Mouse (Mus musculus): ENCODE data around the gene Gm21834. TPM values are rescaled to one million over a fixed set of nuclear protein-coding genes. Genes with fewer than 3 reads are reported as not detected.

Gm21834 gene
- not detected in 2 replicates for polyA plus RNA-seq (2015; fragmentation: Nextera tagmentation; extraction: Ambion mirVana)

GRCm38 (mm10) chr17:57742119-57742518 is at the start of gene Gm21834:
Gene Gm21834 (minus strand): TSS chr17:57742219.
- no peak within 1 kb of the TSS for H3K4me2 ChIP-seq (ENCODE audit: low read length)
- H3K4me3 ChIP-seq (ENCODE audit: low read length) = no peak within 1 kb of the TSS
- no peaks in the 10 kb centered on the region for H3K4me1 ChIP-seq (ENCODE audit: control insufficient read depth, insufficient read depth, low read depth, low read length)
- no peak within 1 kb of the TSS for H3K9ac ChIP-seq (ENCODE audit: low read depth, low read length)
- H3K9me3 ChIP-seq (ENCODE audit: control insufficient read depth, low read length) = no peaks in the 10 kb centered on the region
- no peak for ATAC-seq
- no peaks in the 10 kb centered on the region for H3K36me3 ChIP-seq (ENCODE audit: control insufficient read depth, insufficient read depth, low read length)
- no peak within 1 kb of the TSS for H3K27ac ChIP-seq (ENCODE audit: low read depth, low read length)
- H3K27me3 ChIP-seq (replicated peaks; ENCODE audit: control insufficient read depth, insufficient read depth, low read length) = no peaks in the 10 kb centered on the region
- 85% methylated on average over 5 of the region's 5 CpGs for WGBS

- Histone ChIP-seq H3K4me2 (ENCODE audit: low read length) (no peak overlapping the region), H3K4me1 (ENCODE audit: control insufficient read depth, insufficient read depth, low read depth, low read length) (no peaks in the 10 kb centered on the region), H3K27ac (ENCODE audit: low read depth, low read length) (no peak overlapping the region), H3K27me3 (replicated peaks; ENCODE audit: control insufficient read depth, insufficient read depth, low read length) (no peaks in the 10 kb centered on the region), H3K9me3 (ENCODE audit: control insufficient read depth, low read length) (peaks cover 4% of the 10 kb centered on the region), H3K4me3 (ENCODE audit: low read length) (no peak overlapping the region), H3K36me3 (ENCODE audit: control insufficient read depth, insufficient read depth, low read length) (no peaks in the 10 kb centered on the region), H3K9ac (ENCODE audit: low read depth, low read length) (no peak overlapping the region)
- 94% methylated on average over 1 of the region's 1 CpGs for WGBS
- ATAC-seq = no peak
These were observed 46.3 kb upstream of the Gm21834 start for GRCm38 (mm10) chr17:57788161-57788799.

GRCm38 (mm10) chr17:57770904-57771303 is 28.9 kb upstream of the Gm21834 start:
- Histone ChIP-seq H3K27ac (ENCODE audit: low read depth, low read length) (no peak overlapping the region), H3K4me2 (ENCODE audit: low read length) (peak overlapping the region; percentile 76), H3K4me3 (ENCODE audit: low read length) (peak overlapping the region; percentile 48), H3K9me3 (ENCODE audit: control insufficient read depth, low read length) (no peaks in the 10 kb centered on the region), H3K36me3 (ENCODE audit: control insufficient read depth, insufficient read depth, low read length) (no peaks in the 10 kb centered on the region), H3K27me3 (replicated peaks; ENCODE audit: control insufficient read depth, insufficient read depth, low read length) (no peaks in the 10 kb centered on the region), H3K4me1 (ENCODE audit: control insufficient read depth, insufficient read depth, low read depth, low read length) (peaks cover 3% of the 10 kb centered on the region; the same call in 1 of the 2 replicates), H3K9ac (ENCODE audit: low read depth, low read length) (no peak overlapping the region)
- 19% methylated on average over 4 of the region's 4 CpGs for WGBS
- ATAC-seq = peak; percentile 86

- no peaks in the 10 kb centered on the region for H3K27me3 ChIP-seq (replicated peaks; ENCODE audit: control insufficient read depth, insufficient read depth, low read length)
- H3K4me2 ChIP-seq (ENCODE audit: low read length) = peak within 1 kb of the TSS; percentile 76
- WGBS = 17% methylated on average over 26 of the region's 26 CpGs
- peaks cover 3% of the 10 kb centered on the region; the same call in 1 of the 2 replicates for H3K4me1 ChIP-seq (ENCODE audit: control insufficient read depth, insufficient read depth, low read depth, low read length)
- no peaks in the 10 kb centered on the region for H3K9me3 ChIP-seq (ENCODE audit: control insufficient read depth, low read length)
- H3K36me3 ChIP-seq (ENCODE audit: control insufficient read depth, insufficient read depth, low read length) = no peaks in the 10 kb centered on the region
- peak within 1 kb of the TSS; percentile 48 for H3K4me3 ChIP-seq (ENCODE audit: low read length)
- ATAC-seq = peak; percentile 94
- no peak within 1 kb of the TSS for H3K27ac ChIP-seq (ENCODE audit: low read depth, low read length)
- H3K9ac ChIP-seq (ENCODE audit: low read depth, low read length) = peak within 1 kb of the TSS; percentile 63
These were observed 26.9 kb upstream of the Gm21834 start, which contains the start of gene Cntnap5c for GRCm38 (mm10) chr17:57768622-57769610. Gene Cntnap5c (plus strand): TSS chr17:57769570.

GRCm38 (mm10) chr17:57767306-57767705 is 25.3 kb upstream of the Gm21834 start:
- H3K9me3 ChIP-seq (ENCODE audit: control insufficient read depth, low read length) = no peaks in the 10 kb centered on the region
- no peak for ATAC-seq
- peaks cover 3% of the 10 kb centered on the region; the same call in 1 of the 2 replicates for H3K4me1 ChIP-seq (ENCODE audit: control insufficient read depth, insufficient read depth, low read depth, low read length)
- H3K36me3 ChIP-seq (ENCODE audit: control insufficient read depth, insufficient read depth, low read length) = no peaks in the 10 kb centered on the region
- no peak overlapping the region for H3K4me2 ChIP-seq (ENCODE audit: low read length)
- no peak overlapping the region for H3K4me3 ChIP-seq (ENCODE audit: low read length)
- H3K27ac ChIP-seq (ENCODE audit: low read depth, low read length) = no peak overlapping the region
- no peaks in the 10 kb centered on the region for H3K27me3 ChIP-seq (replicated peaks; ENCODE audit: control insufficient read depth, insufficient read depth, low read length)
- no peak overlapping the region for H3K9ac ChIP-seq (ENCODE audit: low read depth, low read length)

GRCm38 (mm10) chr17:57758033-57758432 is 16.0 kb upstream of the Gm21834 start:
- Histone ChIP-seq H3K4me3 (ENCODE audit: low read length) (no peak overlapping the region), H3K36me3 (ENCODE audit: control insufficient read depth, insufficient read depth, low read length) (no peaks in the 10 kb centered on the region), H3K9ac (ENCODE audit: low read depth, low read length) (no peak overlapping the region), H3K4me1 (ENCODE audit: control insufficient read depth, insufficient read depth, low read depth, low read length) (no peaks in the 10 kb centered on the region), H3K9me3 (ENCODE audit: control insufficient read depth, low read length) (no peaks in the 10 kb centered on the region), H3K4me2 (ENCODE audit: low read length) (no peak overlapping the region), H3K27ac (ENCODE audit: low read depth, low read length) (no peak overlapping the region), H3K27me3 (replicated peaks; ENCODE audit: control insufficient read depth, insufficient read depth, low read length) (no peaks in the 10 kb centered on the region)
- 74% methylated on average over 1 of the region's 1 CpGs for WGBS
- no peak for ATAC-seq

GRCm38 (mm10) chr17:57694791-57695190 is 47.2 kb downstream of the Gm21834 start:
- H3K9ac ChIP-seq (ENCODE audit: low read depth, low read length) = no peak overlapping the region
- ATAC-seq = peak; percentile 45

More at GRCm38 (mm10) chr17:57694791-57695190, 47.2 kb downstream of the Gm21834 start:
- Histone ChIP-seq H3K9me3 (ENCODE audit: control insufficient read depth, low read length) (no peaks in the 10 kb centered on the region), H3K36me3 (ENCODE audit: control insufficient read depth, insufficient read depth, low read length) (no peaks in the 10 kb centered on the region), H3K4me1 (ENCODE audit: control insufficient read depth, insufficient read depth, low read depth, low read length) (no peaks in the 10 kb centered on the region), H3K27me3 (replicated peaks; ENCODE audit: control insufficient read depth, insufficient read depth, low read length) (no peaks in the 10 kb centered on the region), H3K4me3 (ENCODE audit: low read length) (no peak overlapping the region), H3K4me2 (ENCODE audit: low read length) (no peak overlapping the region), H3K27ac (ENCODE audit: low read depth, low read length) (no peak overlapping the region)
- WGBS = 68% methylated on average over 3 of the region's 3 CpGs

Data from hindbrain, embryonic 16.5 days (tissue).